Mouse (Mus musculus): ENCODE measurements at regions not wholly inside any gene's neighbourhood (a gene's known extent, or its start where the extent isn't known, plus 50 kb on each side); places are given as distances from the start of the nearest gene placed in this dataset.
A peak's percentile ranks its signal among the peaks of the same experiment; 100 is the strongest.
"Not testable (repeated sequence)": the region's sequence is repeated elsewhere in the genome, so short reads cannot be mapped to it uniquely, and the experiment has no call there.

DNA sequence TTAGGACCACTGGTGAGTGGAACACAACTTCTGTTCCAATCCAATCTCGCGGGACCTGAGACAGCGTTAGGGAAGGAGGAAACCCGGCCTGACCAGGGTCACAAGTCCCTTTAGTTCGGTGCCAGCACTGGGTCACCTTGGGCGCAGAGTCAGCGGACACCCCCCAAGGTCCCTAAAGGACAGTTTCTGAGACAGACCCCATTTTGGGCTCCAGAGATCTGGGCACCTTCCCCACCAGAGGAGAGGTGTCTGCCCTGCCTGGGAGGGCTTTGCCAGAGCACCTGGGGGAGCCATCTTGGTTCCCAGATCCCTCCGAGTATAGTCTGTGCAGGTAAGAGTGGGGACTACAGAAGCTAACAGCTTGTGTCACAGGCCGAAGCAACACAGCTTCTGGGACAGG is 270.5 kb upstream of the Impg1 start:
- H3K27ac ChIP-seq (replicated peaks; ENCODE audit: low read depth, low read length); H3K9ac ChIP-seq (replicated peaks; ENCODE audit: low read length); H3K4me2 ChIP-seq (ENCODE audit: low read length); H3K36me3 ChIP-seq (ENCODE audit: control insufficient read depth, insufficient read depth, low read length); ATAC-seq (ENCODE audit: low FRiP score, low TSS enrichment); H3K9me3 ChIP-seq (ENCODE audit: control insufficient read depth, low read length); H3K4me1 ChIP-seq (ENCODE audit: control insufficient read depth, insufficient read depth, low read length); H3K4me3 ChIP-seq (replicated peaks; ENCODE audit: low read depth, low read length); H3K27me3 ChIP-seq (ENCODE audit: control insufficient read depth, insufficient read depth, low read length); DNase-seq: not testable (repeated sequence)
- WGBS = 97% methylated on average over 9 of the region's 9 CpGs

DNA sequence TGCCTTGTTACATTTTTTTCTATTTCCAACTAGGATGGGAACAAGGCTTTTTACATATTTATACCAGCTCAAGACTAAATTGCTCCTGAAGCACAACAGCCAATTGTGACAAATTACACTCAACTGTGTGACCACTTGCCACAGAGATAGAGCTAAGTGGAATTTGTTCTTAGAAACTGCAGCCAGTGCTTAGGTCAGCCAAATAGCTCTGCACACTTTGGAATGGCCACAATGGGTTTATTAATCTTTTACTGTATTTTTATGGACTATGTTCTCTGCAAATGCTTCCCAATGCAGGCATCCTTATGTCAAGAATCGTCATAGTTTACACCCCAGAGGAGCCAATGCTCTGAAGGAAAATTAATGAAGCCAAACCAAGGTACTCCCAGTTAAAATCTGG is 267.7 kb upstream of the Impg1 start:
- Histone ChIP-seq H3K36me3 (ENCODE audit: control insufficient read depth, insufficient read depth, low read length) (no peaks in the 10 kb centered on the region), H3K9me3 (ENCODE audit: control insufficient read depth, low read length) (no peaks in the 10 kb centered on the region), H3K4me3 (replicated peaks; ENCODE audit: low read depth, low read length) (no peak overlapping the region), H3K4me1 (ENCODE audit: control insufficient read depth, insufficient read depth, low read length) (no peaks in the 10 kb centered on the region), H3K4me2 (ENCODE audit: low read length) (no peak overlapping the region), H3K27ac (replicated peaks; ENCODE audit: low read depth, low read length) (no peak overlapping the region), H3K27me3 (ENCODE audit: control insufficient read depth, insufficient read depth, low read length) (no peaks in the 10 kb centered on the region), H3K9ac (replicated peaks; ENCODE audit: low read length) (no peak overlapping the region)
- DNase-seq (no peak), ATAC-seq (ENCODE audit: low FRiP score, low TSS enrichment) (no peak)
- 73% methylated on average over 1 of the region's 1 CpGs for WGBS

DNA sequence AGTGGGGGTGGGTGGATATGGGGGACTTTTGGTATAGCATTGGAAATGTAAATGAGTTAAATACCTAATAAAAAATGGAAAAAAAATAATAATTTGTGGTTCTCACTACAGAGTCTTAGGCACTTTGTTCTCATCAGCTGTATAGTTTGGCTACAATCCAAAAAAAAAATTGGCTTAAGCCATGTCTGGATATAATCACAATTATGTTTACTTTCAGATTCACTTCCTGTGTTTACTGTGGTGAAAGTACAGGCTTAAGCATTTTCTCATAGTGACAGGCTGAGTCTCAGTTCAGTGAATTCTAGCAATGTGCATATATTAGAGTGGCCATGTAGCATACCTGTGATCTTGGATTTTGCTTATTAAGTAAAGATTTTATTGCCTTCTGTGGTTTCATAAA is 258.4 kb upstream of the Impg1 start:
- no peak for ATAC-seq (ENCODE audit: low FRiP score, low TSS enrichment)
- Histone ChIP-seq H3K9me3 (ENCODE audit: control insufficient read depth, low read length) (no peaks in the 10 kb centered on the region), H3K4me1 (ENCODE audit: control insufficient read depth, insufficient read depth, low read length) (no peaks in the 10 kb centered on the region), H3K27me3 (ENCODE audit: control insufficient read depth, insufficient read depth, low read length) (no peaks in the 10 kb centered on the region), H3K4me3 (replicated peaks; ENCODE audit: low read depth, low read length) (no peak overlapping the region), H3K36me3 (ENCODE audit: control insufficient read depth, insufficient read depth, low read length) (no peaks in the 10 kb centered on the region), H3K4me2 (ENCODE audit: low read length) (no peak overlapping the region), H3K9ac (replicated peaks; ENCODE audit: low read length) (no peak overlapping the region), H3K27ac (replicated peaks; ENCODE audit: low read depth, low read length) (no peak overlapping the region)
- no peak for DNase-seq

DNA sequence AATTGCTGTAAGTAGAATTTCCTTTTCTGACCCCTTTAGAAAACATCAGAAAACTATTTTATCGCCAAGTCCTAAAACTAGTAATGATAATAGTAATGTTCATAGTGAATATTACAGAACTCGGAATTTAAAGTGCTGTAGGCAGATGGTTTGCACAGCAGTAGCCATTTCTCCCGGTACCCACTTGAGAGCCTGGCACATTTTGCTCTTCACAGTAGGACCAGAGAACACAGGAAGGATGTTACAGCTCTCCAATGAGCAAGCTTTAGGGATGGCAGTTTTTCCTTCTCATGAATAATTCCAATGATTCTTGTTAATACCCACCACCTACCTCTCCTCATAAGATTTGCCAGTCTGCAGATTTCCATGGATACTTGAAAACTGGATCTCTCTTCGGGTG is 253.2 kb upstream of the Impg1 start:
- Histone ChIP-seq H3K27me3 (ENCODE audit: control insufficient read depth, insufficient read depth, low read length) (no peaks in the 10 kb centered on the region), H3K9ac (replicated peaks; ENCODE audit: low read length) (no peak overlapping the region), H3K36me3 (ENCODE audit: control insufficient read depth, insufficient read depth, low read length) (no peaks in the 10 kb centered on the region), H3K27ac (replicated peaks; ENCODE audit: low read depth, low read length) (no peak overlapping the region), H3K9me3 (ENCODE audit: control insufficient read depth, low read length) (no peaks in the 10 kb centered on the region), H3K4me1 (ENCODE audit: control insufficient read depth, insufficient read depth, low read length) (no peaks in the 10 kb centered on the region), H3K4me2 (ENCODE audit: low read length) (no peak overlapping the region), H3K4me3 (replicated peaks; ENCODE audit: low read depth, low read length) (no peak overlapping the region)
- WGBS = 90% methylated on average over 4 of the region's 4 CpGs
- no peak for DNase-seq
- no peak for ATAC-seq (ENCODE audit: low FRiP score, low TSS enrichment)

DNA sequence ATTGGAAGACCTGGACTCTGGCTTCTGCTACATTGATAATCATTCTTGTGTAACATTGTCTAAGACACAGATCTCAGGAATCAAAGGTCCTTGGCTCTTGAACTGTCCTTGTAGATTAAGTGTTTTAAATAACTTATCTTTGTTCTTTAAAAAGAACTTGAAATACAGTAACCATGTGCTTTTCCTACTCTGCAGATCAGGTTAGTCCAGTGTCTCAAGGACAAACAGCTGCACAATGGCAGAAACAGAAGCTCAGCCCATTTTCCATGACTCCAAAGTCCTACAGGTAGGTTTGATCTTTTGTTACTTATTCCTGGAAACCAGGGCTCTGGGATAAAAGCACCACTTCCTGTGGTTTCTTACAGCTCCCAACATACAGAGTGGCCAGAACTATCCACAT is 244.5 kb upstream of the Impg1 start:
- Histone ChIP-seq H3K9ac (replicated peaks; ENCODE audit: low read length) (no peak overlapping the region), H3K27me3 (ENCODE audit: control insufficient read depth, insufficient read depth, low read length) (no peaks in the 10 kb centered on the region), H3K4me1 (ENCODE audit: control insufficient read depth, insufficient read depth, low read length) (no peaks in the 10 kb centered on the region), H3K36me3 (ENCODE audit: control insufficient read depth, insufficient read depth, low read length) (no peaks in the 10 kb centered on the region), H3K4me3 (replicated peaks; ENCODE audit: low read depth, low read length) (no peak overlapping the region), H3K9me3 (ENCODE audit: control insufficient read depth, low read length) (no peaks in the 10 kb centered on the region), H3K27ac (replicated peaks; ENCODE audit: low read depth, low read length) (no peak overlapping the region), H3K4me2 (ENCODE audit: low read length) (no peak overlapping the region)
- no peak for ATAC-seq (ENCODE audit: low FRiP score, low TSS enrichment)
- no peak for DNase-seq

DNA sequence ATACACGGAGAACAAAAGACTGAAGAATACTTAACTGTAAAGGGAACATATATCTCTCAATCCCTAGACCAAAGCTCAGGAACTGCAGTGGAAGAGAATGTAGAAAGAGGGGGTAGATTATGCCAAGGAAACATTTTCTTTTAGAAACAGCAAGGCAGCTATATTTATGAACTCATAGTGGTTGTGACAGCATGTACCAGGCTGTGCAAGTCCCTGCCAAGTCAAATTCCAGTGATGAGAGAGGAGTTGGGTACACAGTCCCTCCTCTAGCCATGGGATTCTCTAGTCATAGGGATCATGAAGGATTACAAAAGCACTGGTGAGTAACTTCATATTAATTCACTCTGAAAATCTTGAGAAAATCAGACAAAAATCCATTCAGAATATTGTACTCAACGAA is 240.0 kb upstream of the Impg1 start:
- Histone ChIP-seq H3K4me2 (ENCODE audit: low read length) (no peak overlapping the region), H3K4me3 (replicated peaks; ENCODE audit: low read depth, low read length) (no peak overlapping the region)
- 80% methylated on average over 2 of the region's 2 CpGs for WGBS

DNA sequence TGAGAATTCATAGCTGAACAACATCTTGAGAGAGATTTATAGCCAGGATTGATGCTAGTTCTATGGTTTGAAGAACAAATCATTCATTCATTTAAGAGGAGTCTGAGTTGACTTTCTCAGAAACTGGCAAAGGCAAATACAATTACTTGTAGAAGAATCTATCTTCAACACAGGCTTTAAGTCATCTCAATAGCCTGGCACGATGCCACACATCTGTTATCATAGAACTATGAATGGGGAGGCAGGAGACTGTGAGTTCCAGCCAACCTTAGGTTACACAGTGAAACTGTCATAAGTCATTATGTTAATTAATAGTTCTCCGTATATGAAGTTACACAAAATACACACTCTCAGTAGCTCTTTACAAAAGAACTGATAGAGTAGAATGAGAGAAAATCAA is 231.9 kb upstream of the Impg1 start:
- Histone ChIP-seq H3K9me3 (ENCODE audit: control insufficient read depth, low read length) (no peaks in the 10 kb centered on the region), H3K4me2 (ENCODE audit: low read length) (no peak overlapping the region), H3K36me3 (ENCODE audit: control insufficient read depth, insufficient read depth, low read length) (no peaks in the 10 kb centered on the region), H3K27ac (replicated peaks; ENCODE audit: low read depth, low read length) (no peak overlapping the region), H3K4me1 (ENCODE audit: control insufficient read depth, insufficient read depth, low read length) (no peaks in the 10 kb centered on the region), H3K4me3 (replicated peaks; ENCODE audit: low read depth, low read length) (no peak overlapping the region), H3K27me3 (ENCODE audit: control insufficient read depth, insufficient read depth, low read length) (no peaks in the 10 kb centered on the region), H3K9ac (replicated peaks; ENCODE audit: low read length) (no peak overlapping the region)
- no peak for ATAC-seq (ENCODE audit: low FRiP score, low TSS enrichment)
- 92% methylated on average over 2 of the region's 2 CpGs for WGBS
- DNase-seq = peak; percentile 7

More for the DNA sequence above, 240.0 kb upstream of the Impg1 start:
- Histone ChIP-seq H3K27me3 (ENCODE audit: control insufficient read depth, insufficient read depth, low read length) (no peaks in the 10 kb centered on the region), H3K9me3 (ENCODE audit: control insufficient read depth, low read length) (no peaks in the 10 kb centered on the region), H3K36me3 (ENCODE audit: control insufficient read depth, insufficient read depth, low read length) (no peaks in the 10 kb centered on the region), H3K27ac (replicated peaks; ENCODE audit: low read depth, low read length) (no peak overlapping the region), H3K9ac (replicated peaks; ENCODE audit: low read length) (no peak overlapping the region), H3K4me1 (ENCODE audit: control insufficient read depth, insufficient read depth, low read length) (no peaks in the 10 kb centered on the region)
- no peak for DNase-seq
- ATAC-seq (ENCODE audit: low FRiP score, low TSS enrichment) = no peak

DNA sequence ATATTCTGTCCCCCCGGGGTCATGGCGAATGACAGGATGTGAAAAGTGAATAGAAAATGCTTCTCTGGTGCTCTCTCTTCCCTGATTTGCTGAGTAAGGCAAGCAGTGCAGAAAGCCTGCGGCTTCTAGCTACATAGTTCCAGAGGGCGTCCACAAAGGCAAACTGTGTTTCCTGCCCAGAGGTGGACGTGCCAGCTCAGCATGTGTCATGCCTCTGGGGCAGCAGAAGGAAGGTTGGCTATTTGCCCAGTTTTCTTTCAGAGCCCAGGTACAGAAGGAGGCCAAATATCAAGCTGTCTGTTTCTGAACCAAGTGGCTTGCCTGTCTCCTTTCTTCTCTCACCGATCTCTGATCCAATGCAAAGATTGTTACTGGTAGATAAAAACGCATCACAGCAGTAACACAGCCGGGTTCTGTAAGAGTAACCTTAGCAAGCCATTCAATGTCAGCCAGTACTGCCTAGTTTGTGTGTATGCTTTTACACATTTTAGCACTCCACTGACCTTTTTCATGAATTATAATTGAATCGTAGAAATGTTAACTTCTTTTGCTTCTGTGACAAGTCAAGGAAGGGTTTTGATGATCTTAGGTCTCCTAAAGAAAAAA is 223.3 kb upstream of the Impg1 start:
- Histone ChIP-seq H3K4me3 (replicated peaks; ENCODE audit: low read depth, low read length) (no peak overlapping the region), H3K36me3 (ENCODE audit: control insufficient read depth, insufficient read depth, low read length) (no peaks in the 10 kb centered on the region), H3K4me2 (ENCODE audit: low read length) (no peak overlapping the region), H3K4me1 (ENCODE audit: control insufficient read depth, insufficient read depth, low read length) (no peaks in the 10 kb centered on the region), H3K27me3 (ENCODE audit: control insufficient read depth, insufficient read depth, low read length) (no peaks in the 10 kb centered on the region), H3K27ac (replicated peaks; ENCODE audit: low read depth, low read length) (peak overlapping the region; percentile 38; the same call in 1 of the 2 replicates), H3K9ac (replicated peaks; ENCODE audit: low read length) (no peak overlapping the region), H3K9me3 (ENCODE audit: control insufficient read depth, low read length) (no peaks in the 10 kb centered on the region)
- DNase-seq (peak; percentile 53), ATAC-seq (ENCODE audit: low FRiP score, low TSS enrichment) (peak; percentile 46; the same call in 1 of the 2 replicates)
- 68% methylated on average over 9 of the region's 9 CpGs for WGBS

DNA sequence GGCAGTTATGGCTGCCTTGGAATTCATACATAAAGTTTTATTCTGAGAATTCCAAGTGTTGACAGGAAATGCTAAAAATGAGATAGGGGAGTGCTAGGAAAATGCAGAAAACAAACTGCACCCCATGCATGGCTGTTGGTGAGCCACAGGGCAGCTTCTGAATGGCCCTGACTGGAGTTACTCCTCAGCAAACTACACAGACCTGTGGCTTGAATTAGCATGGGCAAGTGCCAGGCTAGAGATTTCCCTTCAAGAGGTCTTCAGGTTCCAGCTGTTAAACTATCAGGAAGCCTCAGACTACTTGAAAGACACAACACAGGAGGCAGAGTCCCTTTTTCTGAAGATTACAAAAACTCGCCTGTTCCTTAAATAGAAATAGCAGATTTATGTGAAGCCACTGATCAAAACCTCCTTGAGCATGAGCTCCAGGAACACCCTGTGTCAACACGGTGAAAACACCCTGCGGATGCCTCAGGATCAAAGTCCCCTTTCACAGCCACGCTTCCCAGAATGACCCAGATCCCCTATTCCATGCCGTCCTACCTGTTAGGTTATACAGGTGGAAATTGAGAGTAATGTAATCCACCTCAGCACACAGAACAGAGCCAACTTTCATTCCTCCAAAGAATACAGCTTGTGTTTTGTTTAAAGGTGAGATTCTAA is 217.9 kb upstream of the Impg1 start:
- H3K27ac ChIP-seq (replicated peaks; ENCODE audit: low read depth, low read length) = no peak overlapping the region
- H3K36me3 ChIP-seq (ENCODE audit: control insufficient read depth, insufficient read depth, low read length) = no peaks in the 10 kb centered on the region
- H3K4me3 ChIP-seq (replicated peaks; ENCODE audit: low read depth, low read length) = no peak overlapping the region
- H3K9ac ChIP-seq (replicated peaks; ENCODE audit: low read length) = no peak overlapping the region
- ATAC-seq (ENCODE audit: low FRiP score, low TSS enrichment) (no peak), DNase-seq (no peak)
- 79% methylated on average over 5 of the region's 5 CpGs for WGBS
- H3K4me1 ChIP-seq (ENCODE audit: control insufficient read depth, insufficient read depth, low read length) = no peaks in the 10 kb centered on the region
- H3K4me2 ChIP-seq (ENCODE audit: low read length) = no peak overlapping the region
- no peaks in the 10 kb centered on the region for H3K27me3 ChIP-seq (ENCODE audit: control insufficient read depth, insufficient read depth, low read length)
- no peaks in the 10 kb centered on the region for H3K9me3 ChIP-seq (ENCODE audit: control insufficient read depth, low read length)
